Mouse (Mus musculus): Measurements from ENCODE around the gene C2cd2l.

The C2cd2l gene

DNA sequence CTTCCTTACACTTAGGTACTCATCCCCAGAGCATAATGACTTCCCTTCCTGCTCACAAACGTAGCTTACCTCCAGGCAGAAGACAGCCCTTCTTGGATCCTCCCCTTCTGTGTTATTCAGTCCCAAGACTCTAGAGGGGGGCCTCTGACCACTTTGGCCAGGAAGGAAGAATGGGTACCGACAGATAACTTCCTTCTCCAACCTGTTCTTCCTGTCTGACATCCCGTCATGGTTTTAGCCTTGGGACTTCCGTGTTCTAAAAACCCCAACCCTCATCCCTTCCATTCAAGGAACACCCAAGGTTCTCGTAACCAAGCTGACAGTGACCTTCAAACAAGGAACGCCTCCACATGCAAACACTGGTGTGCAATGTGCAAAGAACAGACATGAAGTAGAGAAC lies 51.7 kb downstream of the C2cd2l start, which contains the start of gene Nlrx1:
Nlrx1 (minus strand) TSS at position 168 of the 400 bp plus-strand sequence.
- in situ Hi-C loops (cut with MboI; ENCODE audit: low sequenced_read_pairs): no loop called here

DNA sequence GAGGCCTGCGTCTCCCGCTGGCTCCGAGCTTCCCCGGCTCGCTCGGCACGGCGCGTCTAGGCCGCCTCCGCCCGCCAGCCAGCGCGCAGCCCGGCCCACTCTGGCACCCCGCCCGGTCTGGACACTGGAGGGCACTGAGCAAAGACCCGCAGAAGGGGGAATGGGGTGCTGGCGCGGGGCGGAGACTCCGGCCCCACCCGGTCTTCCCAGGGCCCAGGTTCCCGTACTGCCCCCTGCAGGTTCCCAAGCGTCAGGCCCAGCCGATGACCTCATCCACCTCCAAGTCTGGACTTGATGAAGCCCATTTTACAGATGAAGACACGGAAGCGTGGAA lies 52.1 kb downstream of the C2cd2l start:
- in situ Hi-C loops (cut with MboI; ENCODE audit: low sequenced_read_pairs): no loop called here

DNA sequence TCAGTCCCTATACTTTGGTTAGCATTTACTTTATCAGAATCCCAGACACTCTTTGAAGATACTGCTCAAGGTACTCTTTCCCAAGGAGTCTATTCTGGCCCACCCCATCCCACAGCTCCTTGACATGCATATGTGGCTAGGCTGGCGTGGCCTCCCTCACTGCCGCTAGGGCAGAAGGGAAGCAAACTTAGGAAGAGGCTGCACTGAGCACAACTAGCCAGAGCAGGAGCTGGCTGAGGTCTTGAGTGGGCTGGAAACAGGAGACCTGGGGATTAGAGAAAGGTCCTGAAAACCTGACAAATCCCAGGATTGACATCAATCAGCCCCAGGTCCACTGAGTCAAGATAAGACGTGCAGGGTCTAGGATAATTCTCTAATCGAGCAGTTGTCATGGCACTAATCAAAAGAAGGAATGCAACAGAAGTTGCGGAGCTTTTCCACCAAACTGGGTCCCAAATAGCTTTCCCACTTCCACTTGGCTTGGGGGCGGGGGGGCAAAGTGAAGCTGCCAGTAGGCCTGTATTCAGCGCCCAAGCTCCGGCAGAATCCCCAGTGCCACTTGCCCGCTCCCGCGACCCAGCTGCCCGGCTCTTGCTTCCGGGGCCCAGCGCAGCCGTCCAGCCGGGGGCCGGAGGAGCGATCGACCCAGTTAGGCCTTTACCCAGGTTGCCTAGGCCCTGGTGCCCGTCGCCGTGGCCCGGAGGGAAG lies 52.6 kb downstream of the C2cd2l start:
- in situ Hi-C loops (cut with MboI; ENCODE audit: low sequenced_read_pairs): no loop called here

DNA sequence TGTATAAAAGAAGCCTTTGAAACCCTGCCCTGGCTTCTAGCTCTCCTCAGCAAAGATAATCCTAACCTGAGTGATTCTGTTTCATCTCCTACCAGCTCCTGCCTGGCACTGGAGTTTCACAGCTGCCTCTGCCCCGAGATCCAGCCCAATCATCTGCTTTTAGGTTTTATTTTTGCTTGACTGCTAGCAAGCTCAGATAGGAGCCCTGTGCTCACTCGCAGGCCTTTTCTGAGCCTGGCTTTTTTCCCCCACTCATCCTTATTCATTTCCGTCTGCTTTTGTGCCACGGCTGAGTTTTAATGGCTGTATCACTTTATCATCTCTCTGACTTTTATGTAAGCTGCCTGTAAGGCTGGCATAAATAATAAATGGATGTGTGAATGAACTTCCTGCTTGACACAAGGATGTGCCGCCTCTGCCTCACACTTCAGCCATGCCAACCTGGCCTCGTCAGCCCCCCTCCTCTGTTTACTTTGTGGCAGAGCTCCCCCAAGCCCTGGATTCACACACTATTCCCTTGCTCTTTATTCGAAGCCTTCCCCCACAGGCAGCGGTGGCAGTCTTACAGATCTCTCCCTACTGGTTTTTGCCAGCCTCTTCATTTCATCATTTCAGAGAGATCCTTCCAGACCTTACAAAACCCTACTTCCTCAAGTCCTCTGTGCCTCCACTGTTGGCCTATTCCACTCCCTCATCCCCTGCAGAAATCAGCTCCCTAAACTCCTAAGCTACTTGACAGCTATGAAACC lies 53.4 kb downstream of the C2cd2l start:
- in situ Hi-C loops (cut with MboI; ENCODE audit: low sequenced_read_pairs): no loop called here

DNA sequence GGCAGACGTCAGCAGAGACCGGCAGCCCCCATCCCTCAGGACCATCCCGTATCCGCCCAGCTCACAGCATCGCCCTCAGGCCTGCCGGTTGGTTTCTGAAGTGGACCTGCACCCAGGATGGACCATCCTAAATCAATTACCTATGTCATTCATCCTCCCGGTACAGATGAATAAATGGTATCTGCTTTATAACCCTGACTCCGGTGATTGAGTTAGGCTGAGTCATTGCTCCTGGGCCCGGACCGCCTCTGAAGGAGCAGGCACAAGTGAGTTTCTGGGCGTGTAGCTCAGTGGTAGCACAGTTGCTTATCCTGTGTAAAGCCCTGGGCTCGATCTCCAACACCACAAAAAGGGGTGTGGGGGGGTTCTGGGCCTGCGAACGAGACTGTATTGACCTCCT lies 58.7 kb downstream of the C2cd2l start:
- in situ Hi-C loops (cut with MboI; ENCODE audit: low sequenced_read_pairs): no loop called here
